20 mouse cellular contexts compared by ENCODE assay signal in genomic region chr3:121766818-121767217, GRCm38 (mm10). TPM values are rescaled to one million over a fixed set of nuclear protein-coding genes. Genes with fewer than 3 reads are reported as not detected.
DNase-seq lines count a peak whose midpoint lies in the region; ATAC-seq lines count a peak whose summit lies in the region.
"Had no signal": no experiment of that assay in that cellular context is flagged by ENCODE, and none has a peak within 500 bp of the region (broad histone marks: within the 10 kb centered on the region; RNA-seq: fewer than 3 reads in every experiment).

No protein-coding gene starts in this region.

- DNase-seq in A20 (ENCODE audit: low read depth, low spot score): peak; percentile 12
- DNase-seq in MEL-GATA-1-ER (ENCODE audit: extremely low read depth, low read depth): peak; percentile 85
- no peak for DNase-seq in testis, postnatal 14 days (ENCODE audit: low spot score)
- DNase-seq: adrenal gland, postnatal 10 days; adrenal gland, postnatal 25 days; cerebellum, adult 11 months; cerebellum, adult 18-20 months; cerebellum, adult 8-10 months; cerebellum, adult 9-11 months; cerebellum, postnatal 25 days; embryo, embryonic 11 days had no signal

- H3K27ac ChIP-seq in forebrain, embryonic 16.5 days (ENCODE audit: low read length): no peak overlapping the region
- H3K27ac ChIP-seq: embryonic facial prominence, embryonic 13.5 days; embryonic facial prominence, embryonic 15.5 days; forebrain, embryonic 10.5 days; forebrain, embryonic 12.5 days had no signal

- 91% methylated on average over 5 of the region's 5 CpGs for WGBS in forebrain, embryonic 16.5 days

- no peak overlapping the region for H3K9ac ChIP-seq in forebrain, embryonic 16.5 days (replicated peaks; ENCODE audit: low read depth, low read length)
- H3K9ac ChIP-seq: embryonic facial prominence, embryonic 13.5 days; embryonic facial prominence, embryonic 15.5 days; forebrain, embryonic 12.5 days had no signal

- H3K4me2 ChIP-seq in forebrain, embryonic 16.5 days (ENCODE audit: low read length): no peak overlapping the region
- H3K4me2 ChIP-seq: embryonic facial prominence, embryonic 13.5 days; embryonic facial prominence, embryonic 15.5 days; forebrain, embryonic 12.5 days had no signal

- H3K4me3 ChIP-seq in forebrain, embryonic 16.5 days (replicated peaks; ENCODE audit: low read length): no peak overlapping the region
- H3K4me3 ChIP-seq: embryonic facial prominence, embryonic 13.5 days; embryonic facial prominence, embryonic 15.5 days; erythroblast, embryonic 14.5 days; forebrain, embryonic 10.5 days; forebrain, embryonic 12.5 days had no signal

- H3K36me3 ChIP-seq in forebrain, embryonic 16.5 days (ENCODE audit: control insufficient read depth, insufficient read depth): peaks cover 19% of the 10 kb centered on the region

- peak; percentile 23; the same call in 1 of the 2 replicates for ATAC-seq in granulocyte monocyte progenitor cell, adult 5-6 weeks (replicated peaks; ENCODE audit: poor library complexity, severe bottlenecking)
- ATAC-seq in frontal cortex, adult (ENCODE audit: low TSS enrichment): no peak
- no peak for ATAC-seq in forebrain, embryonic 16.5 days
- ATAC-seq: forebrain, embryonic 14.5 days had no signal

- H3K9me3 ChIP-seq in forebrain, embryonic 16.5 days (ENCODE audit: control insufficient read depth, low read length): no peaks in the 10 kb centered on the region
- H3K9me3 ChIP-seq: embryonic facial prominence, embryonic 13.5 days; embryonic facial prominence, embryonic 15.5 days; forebrain, embryonic 10.5 days; forebrain, embryonic 12.5 days had no signal

- H3K4me1 ChIP-seq in forebrain, embryonic 16.5 days (replicated peaks; ENCODE audit: control insufficient read depth, insufficient read depth, low read length): no peaks in the 10 kb centered on the region
- H3K4me1 ChIP-seq: embryonic facial prominence, embryonic 13.5 days; embryonic facial prominence, embryonic 15.5 days; forebrain, embryonic 10.5 days; forebrain, embryonic 12.5 days had no signal

- H3K27me3 ChIP-seq in forebrain, embryonic 16.5 days (replicated peaks; ENCODE audit: control insufficient read depth, insufficient read depth, low read length): no peaks in the 10 kb centered on the region
- H3K27me3 ChIP-seq: embryonic facial prominence, embryonic 13.5 days; embryonic facial prominence, embryonic 15.5 days; forebrain, embryonic 12.5 days had no signal

RNA-seq across cellular contexts. Expression of gene F3, which starts 43.5 kb away (rescaled TPM):
- 1.1 and 7.2 TPM in 2 replicates for total RNA-seq in granulocyte monocyte progenitor cell, adult 5-6 weeks (2014; fragmentation: Nextera tagmentation)
- total RNA-seq in granulocyte monocyte progenitor cell, adult 5-6 weeks (2017): 0.26 and 2.3 TPM in 2 replicates
- polyA plus RNA-seq in forebrain, embryonic 16.5 days (2015; fragmentation: Nextera tagmentation; extraction: Ambion mirVana): 9.1 and 9.5 TPM in 2 replicates
- polyA plus RNA-seq: erythroblast, embryonic 14.5 days had no signal

RNA-seq across cellular contexts. Expression of gene Abcd3, which starts 48.3 kb away (rescaled TPM):
- 30.1 and 30.9 TPM in 2 replicates for total RNA-seq in granulocyte monocyte progenitor cell, adult 5-6 weeks (2014; fragmentation: Nextera tagmentation)
- total RNA-seq in granulocyte monocyte progenitor cell, adult 5-6 weeks (2017): 31.8 and 38.6 TPM in 2 replicates
- polyA plus RNA-seq in forebrain, embryonic 16.5 days (2015; fragmentation: Nextera tagmentation; extraction: Ambion mirVana): 72.8 and 75.1 TPM in 2 replicates
